Mouse (Mus musculus) CH12.LX (cell line): ENCODE data around the gene Ctnna2. TPM values are rescaled to one million over a fixed set of nuclear protein-coding genes. Genes with fewer than 3 reads are reported as not detected.

Source experiments
- DNase-seq: peaks from one replicate; pipeline ENCODE4 v3.0.0-alpha.2; 2013; ENCODE audit errors: extremely low read depth
- H3K27ac ChIP-seq: 2 replicates; pipeline ENCODE4 v1.5.1; 2012; ENCODE audit warnings: low read depth, mild to moderate bottlenecking, control low read depth, moderate library complexity; ENCODE audit not compliant: insufficient read depth
- H3K27me3 ChIP-seq: replicated peaks from 2 replicates; pipeline ENCODE3; 2012; ENCODE audit warnings: inconsistent platforms
- H3K36me3 ChIP-seq, 2 experiments: replicated peaks in 1 of 2; 2 replicates each; pipeline versions ENCODE3 to v1.6.1; 2012; ENCODE audit warnings: inconsistent platforms in 1 of 2, low read length in 1 of 2, mild to moderate bottlenecking in 1 of 2, mixed read lengths in 1 of 2, moderate library complexity in 1 of 2; ENCODE audit not compliant: control insufficient read depth in 1 of 2, insufficient read depth in 1 of 2
- H3K4me1 ChIP-seq, 2 experiments: 2 replicates each; pipeline ENCODE4 v1.6.1; 2012; ENCODE audit warnings: inconsistent platforms in 1 of 2, moderate library complexity in 1 of 2; ENCODE audit not compliant: insufficient read depth in 2 of 2, control insufficient read depth in 1 of 2
- H3K4me2 ChIP-seq: 2 replicates; pipeline ENCODE4 v1.6.1; 2012; ENCODE audit warnings: low read depth, mild to moderate bottlenecking, control low read depth; ENCODE audit not compliant: poor library complexity, insufficient read depth, severe bottlenecking
- H3K4me3 ChIP-seq, 3 experiments: fragments of 150-350 bp in 1 of 3; sonication (generic) in 1 of 3; replicated peaks in 1 of 3; 2 replicates each; pipeline versions ENCODE3 to v1.5.1; 2011 to 2012; ENCODE audit warnings: low read depth in 2 of 3, low read length in 2 of 3, mild to moderate bottlenecking in 2 of 3, moderate library complexity in 2 of 3, control low read depth in 1 of 3, improper control_type of control experiment in 1 of 3, inconsistent platforms in 1 of 3, mixed read lengths in 1 of 3; ENCODE audit not compliant: poor library complexity in 1 of 3
- H3K79me2 ChIP-seq: replicated peaks from 2 replicates; pipeline ENCODE4 v1.6.1; 2012; ENCODE audit warnings: mild to moderate bottlenecking, moderate library complexity; ENCODE audit not compliant: control insufficient read depth, poor library complexity, insufficient read depth, severe bottlenecking; ENCODE audit errors: extremely low read depth
- H3K9ac ChIP-seq: 2 replicates; pipeline ENCODE4 v1.6.1; 2012; ENCODE audit warnings: low read depth, mild to moderate bottlenecking, control low read depth, moderate library complexity; ENCODE audit not compliant: insufficient read depth
- H3K9me3 ChIP-seq: replicated peaks from 2 replicates; pipeline ENCODE3; 2012; ENCODE audit warnings: low read length, inconsistent platforms, mixed read lengths
- BHLHE40 ChIP-seq: IDR thresholded peaks from 2 replicates; pipeline ENCODE4 v1.6.1; 2011; ENCODE audit warnings: mild to moderate bottlenecking, low read depth, low read length, improper control_type of control experiment
- CHD1 ChIP-seq: IDR thresholded peaks from 2 replicates; pipeline ENCODE4 v1.6.1; 2012; ENCODE audit warnings: low read depth, low read length, improper control_type of control experiment, inconsistent platforms
- CHD2 ChIP-seq: IDR thresholded peaks from 2 replicates; pipeline ENCODE4 v1.6.1; 2011; ENCODE audit warnings: low read length, improper control_type of control experiment
- CTCF ChIP-seq, 2 experiments: IDR thresholded peaks in 1 of 2; conservative IDR thresholded peaks in 1 of 2; 2 replicates each; pipeline ENCODE4 v1.5.1; 2011 to 2012; ENCODE audit warnings: low read depth in 2 of 2, low read length in 2 of 2, improper control_type of control experiment in 1 of 2, inconsistent platforms in 1 of 2, mild to moderate bottlenecking in 1 of 2, moderate library complexity in 1 of 2
- E2F4 ChIP-seq: IDR thresholded peaks from 2 replicates; pipeline ENCODE4 v1.6.1; 2011; ENCODE audit warnings: low read depth, low read length, improper control_type of control experiment; ENCODE audit not compliant: insufficient replicate concordance
- EP300 ChIP-seq: IDR thresholded peaks from 2 replicates; pipeline ENCODE4 v1.6.1; 2011; ENCODE audit warnings: low read length, improper control_type of control experiment
- HCFC1 ChIP-seq: IDR thresholded peaks from 2 replicates; pipeline ENCODE4 v1.6.1; 2012; ENCODE audit warnings: low read depth, mild to moderate bottlenecking, inconsistent platforms, low read length, improper control_type of control experiment
- IRF4 ChIP-seq: IDR thresholded peaks from 2 replicates; pipeline ENCODE4 v1.6.1; 2014; ENCODE audit warnings: low read depth, mild to moderate bottlenecking, inconsistent platforms, low read length, improper control_type of control experiment
- JUN ChIP-seq: IDR thresholded peaks from 2 replicates; pipeline ENCODE4 v1.6.1; 2011; ENCODE audit warnings: low read depth, mild to moderate bottlenecking, low read length, improper control_type of control experiment, moderate library complexity; ENCODE audit not compliant: insufficient read depth
- JUND ChIP-seq: conservative IDR thresholded peaks from 2 replicates; pipeline ENCODE4 v1.6.1; 2011; ENCODE audit warnings: low read depth, low read length, improper control_type of control experiment
- MAFK ChIP-seq: IDR thresholded peaks from 2 replicates; pipeline ENCODE4 v1.6.1; 2011; ENCODE audit warnings: low read length, improper control_type of control experiment; ENCODE audit not compliant: insufficient replicate concordance
- MAX ChIP-seq: IDR thresholded peaks from 2 replicates; pipeline ENCODE4 v1.6.1; 2011; ENCODE audit warnings: low read length, improper control_type of control experiment
- MEF2A ChIP-seq: IDR thresholded peaks from 2 replicates; pipeline ENCODE4 v1.6.1; 2014; ENCODE audit warnings: low read depth, mild to moderate bottlenecking, inconsistent platforms, low read length, improper control_type of control experiment, borderline replicate concordance
- PAX5 ChIP-seq: IDR thresholded peaks from 2 replicates; pipeline ENCODE4 v1.6.1; 2012; ENCODE audit warnings: low read length, inconsistent platforms, mixed read lengths
- RAD21 ChIP-seq: IDR thresholded peaks from 2 replicates; pipeline ENCODE4 v1.6.1; 2011; ENCODE audit warnings: low read depth, mild to moderate bottlenecking, low read length, improper control_type of control experiment, moderate library complexity
- RCOR1 ChIP-seq: conservative IDR thresholded peaks from 2 replicates; pipeline ENCODE4 v1.6.1; 2012; ENCODE audit warnings: low read depth, mild to moderate bottlenecking, inconsistent platforms, low read length, improper control_type of control experiment
- SMC3 ChIP-seq: IDR thresholded peaks from 2 replicates; pipeline ENCODE4 v1.6.1; 2011; ENCODE audit warnings: low read depth, low read length, improper control_type of control experiment
- TCF12 ChIP-seq: IDR thresholded peaks from 2 replicates; pipeline ENCODE4 v1.6.1; 2014; ENCODE audit warnings: low read depth, mild to moderate bottlenecking, inconsistent platforms, low read length, improper control_type of control experiment
- UBTF ChIP-seq: IDR thresholded peaks from 2 replicates; pipeline ENCODE4 v1.6.1; 2012; ENCODE audit warnings: low read depth, mild to moderate bottlenecking, inconsistent platforms, low read length, improper control_type of control experiment, moderate library complexity
- USF1 ChIP-seq: IDR thresholded peaks from 2 replicates; pipeline ENCODE4 v1.6.1; 2014; ENCODE audit warnings: low read depth, mild to moderate bottlenecking, inconsistent platforms, low read length, improper control_type of control experiment
- USF2 ChIP-seq: conservative IDR thresholded peaks from 2 replicates; pipeline ENCODE4 v1.6.1; 2011; ENCODE audit warnings: low read depth, low read length, improper control_type of control experiment
- ZC3H11A ChIP-seq: IDR thresholded peaks from 2 replicates; pipeline ENCODE4 v1.6.1; 2012; ENCODE audit warnings: low read depth, mild to moderate bottlenecking, inconsistent platforms, low read length, improper control_type of control experiment
- ZKSCAN1 ChIP-seq: IDR thresholded peaks from 2 replicates; pipeline ENCODE4 v1.6.1; 2012; ENCODE audit warnings: low read depth, inconsistent platforms, low read length, improper control_type of control experiment, borderline replicate concordance
- dilution Hi-C: fragments of 300-500 bp; cut with MboI; formaldehyde crosslinking; loops from 2 replicates; pipeline ENCODE4 v1.14.3; 2020; ENCODE audit warnings: low sequenced_read_pairs; ENCODE audit not compliant: extremely low pct_unique_long_range_greater_than_20kb, extremely low pct_ligation_motif_present
- in situ Hi-C: fragments of 300-500 bp; cut with MboI; formaldehyde crosslinking; loops from 3 replicates; pipeline ENCODE4 v1.14.3; 2019; ENCODE audit warnings: low sequenced_read_pairs, low pct_ligation_motif_present, low pct_unique_long_range_greater_than_20kb, mixed read lengths
- polyA plus RNA-seq: library from polyadenylated mRNA; unstranded; fragments of >175 nt; gene quantifications from 2 replicates; pipeline ENCODE4 v1.2.1, GENCODE M21; 2012; ENCODE audit warnings: low read depth; ENCODE audit not compliant: insufficient read length
- total RNA-seq, 2 experiments: library from RNA; depleted of rRNA; stranded (reverse); fragments of 300-350 nt in 1 of 2; fragments of >200 nt in 1 of 2; gene quantifications; 2 replicates each; pipeline ENCODE4 v1.2.3; 2012 to 2014

Gene Ctnna2
- total and polyA plus RNA-seq, 3 experiments = not detected

DNA sequence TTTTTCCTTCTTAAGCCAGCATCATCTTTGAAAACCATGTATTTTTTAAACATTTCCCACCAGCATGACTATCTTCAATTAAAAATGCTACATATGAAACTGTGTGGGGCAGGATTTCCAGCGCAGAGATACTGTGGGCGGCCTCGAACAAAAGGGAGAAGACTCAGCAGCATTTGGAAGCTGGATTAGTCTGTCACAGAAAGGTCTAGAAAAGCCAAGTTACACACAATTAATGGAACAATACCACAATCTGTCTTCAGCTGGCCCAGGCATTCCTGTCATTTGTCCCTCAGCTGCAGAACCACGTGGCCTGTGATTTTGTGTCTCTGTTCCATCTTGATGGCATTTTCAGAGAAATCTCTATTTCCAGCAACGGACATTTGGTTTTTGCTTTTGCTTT lies 726.0 kb downstream of the Ctnna2 start:
- Histone ChIP-seq H3K27ac (no peak overlapping the region), H3K27me3 (no peaks in the 10 kb centered on the region)
- no peak for TF ChIP-seq TCF12
- TF ChIP-seq CHD1 = no peak
- TF ChIP-seq SMC3 = no peak
- no peak for TF ChIP-seq RCOR1
- TF ChIP-seq IRF4 = no peak
- TF ChIP-seq UBTF = no peak
- no peak for TF ChIP-seq MAX
- TF ChIP-seq HCFC1 = no peak
- TF ChIP-seq CTCF (conservative IDR thresholded peaks at IDR 0.05 in 1 of 2, IDR thresholded peaks at IDR 0.05 in 1 of 2; ENCODE audit: low read depth in 2 of 2, low read length in 2 of 2) = no peak
- no peak for TF ChIP-seq E2F4
- TF ChIP-seq RAD21 = no peak
- TF ChIP-seq JUND = no peak
- TF ChIP-seq JUN = no peak
- no peak for TF ChIP-seq ZKSCAN1
- no peak for TF ChIP-seq EP300
- TF ChIP-seq USF1 = no peak
- no peak for TF ChIP-seq ZC3H11A
- TF ChIP-seq PAX5 = no peak
- no peak for TF ChIP-seq CHD2
- TF ChIP-seq USF2 = no peak
- TF ChIP-seq, all 38 proteins: peak for 0
- Histone ChIP-seq H3K9ac (no peak overlapping the region), H3K4me1 (no peaks in the 10 kb centered on the region), H3K79me2 (no peaks in the 10 kb centered on the region), H3K36me3 (no peaks in the 10 kb centered on the region), H3K9me3 (peaks cover 52% of the 10 kb centered on the region), H3K4me3 (no peak overlapping the region), H3K4me2 (no peak overlapping the region)
- in situ Hi-C loops (no loop called here), dilution Hi-C loops (no loop called here)
- DNase-seq = no peak

- H3K9me3 ChIP-seq = peaks cover 63% of the 10 kb centered on the region
- H3K36me3 ChIP-seq = no peaks in the 10 kb centered on the region
- DNase-seq = no peak
- H3K79me2 ChIP-seq = no peaks in the 10 kb centered on the region
- dilution Hi-C loops (no loop called here), in situ Hi-C loops (no loop called here)
- no peak overlapping the region for H3K27ac ChIP-seq
- no peak overlapping the region for H3K4me2 ChIP-seq
- no peaks in the 10 kb centered on the region; a peak in 1 of 4 replicates for H3K4me1 ChIP-seq
- no peak for TF ChIP-seq BHLHE40
- TF ChIP-seq UBTF = no peak
- no peak for TF ChIP-seq USF2
- TF ChIP-seq MEF2A = no peak
- no peak for TF ChIP-seq MAX
- no peak for TF ChIP-seq PAX5
- TF ChIP-seq USF1 = no peak
- no peak for TF ChIP-seq MAFK
- TF ChIP-seq, all 38 proteins: peak for 0
- H3K27me3 ChIP-seq = no peaks in the 10 kb centered on the region
- H3K9ac ChIP-seq = no peak overlapping the region
- no peak overlapping the region for H3K4me3 ChIP-seq
Observed at GRCm38 (mm10) chr6:77243541-77244231, 735.8 kb downstream of the Ctnna2 start.
